In the genomic region with DNA sequence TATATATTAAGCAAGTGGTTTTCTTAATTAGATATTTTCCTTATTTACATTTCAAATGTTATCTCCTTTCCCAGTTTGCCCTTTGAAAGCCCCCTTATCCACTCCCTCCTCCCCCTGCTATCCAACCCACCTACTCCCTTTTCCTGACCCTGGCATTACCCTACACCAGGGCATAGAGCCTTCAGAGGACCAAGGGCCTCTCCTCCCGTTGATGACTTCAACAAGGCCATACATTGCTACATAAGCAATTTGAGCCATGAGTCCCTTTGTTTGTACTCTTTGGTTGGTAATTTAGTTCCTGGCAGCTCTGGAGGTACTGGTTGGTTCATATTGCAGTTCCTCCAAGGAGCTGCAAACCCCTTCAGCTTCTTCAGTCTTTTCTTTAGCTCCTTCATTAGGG, we compare ENCODE assay signal across 25 mouse cellular contexts.
"Had no signal": no experiment of that assay in that cellular context is flagged by ENCODE, and none has a peak within 500 bp of the region (broad histone marks: within the 10 kb centered on the region; RNA-seq: fewer than 3 reads in every experiment).

No protein-coding gene starts in this region.

- H3K27me3 ChIP-seq: heart, embryonic 13.5 days; heart, embryonic 15.5 days; hindbrain, embryonic 13.5 days; hindbrain, embryonic 15.5 days; kidney, embryonic 15.5 days; limb, embryonic 13.5 days; limb, embryonic 15.5 days had no signal

- H3K9ac ChIP-seq: forebrain, postnatal 0 days; heart, embryonic 13.5 days; heart, embryonic 15.5 days; hindbrain, embryonic 13.5 days; hindbrain, embryonic 15.5 days; kidney, embryonic 15.5 days; limb, embryonic 13.5 days; limb, embryonic 15.5 days had no signal

- ATAC-seq: forebrain, postnatal 0 days; hindbrain, postnatal 0 days; intestine, embryonic 16.5 days had no signal

- H3K27ac ChIP-seq: heart, adult 2 months; heart, embryonic 13.5 days; heart, embryonic 15.5 days; hindbrain, embryonic 13.5 days; hindbrain, embryonic 15.5 days; hindbrain, postnatal 0 days; kidney, embryonic 15.5 days; kidney, postnatal 0 days; limb, embryonic 13.5 days; limb, embryonic 15.5 days had no signal

- H3K36me3 ChIP-seq: heart, embryonic 13.5 days; heart, embryonic 15.5 days; hindbrain, embryonic 13.5 days; hindbrain, embryonic 15.5 days; kidney, embryonic 15.5 days; limb, embryonic 13.5 days; limb, embryonic 15.5 days had no signal

- H3K9me3 ChIP-seq: heart, embryonic 13.5 days; heart, embryonic 15.5 days; hindbrain, embryonic 13.5 days; hindbrain, embryonic 15.5 days; kidney, embryonic 15.5 days; limb, embryonic 13.5 days; limb, embryonic 15.5 days had no signal

- H3K4me2 ChIP-seq: heart, embryonic 13.5 days; heart, embryonic 15.5 days; hindbrain, embryonic 13.5 days; hindbrain, embryonic 15.5 days; kidney, embryonic 15.5 days; limb, embryonic 13.5 days; limb, embryonic 15.5 days had no signal

- H3K4me3 ChIP-seq: heart, adult 2 months; heart, embryonic 13.5 days; heart, embryonic 15.5 days; hindbrain, embryonic 13.5 days; hindbrain, embryonic 15.5 days; kidney, embryonic 15.5 days; limb, embryonic 13.5 days; limb, embryonic 15.5 days had no signal

- DNase-seq: forebrain, postnatal 0 days; gastrocnemius, postnatal 14 days; gastrocnemius, postnatal 36 days; heart, adult 11 months; heart, adult 2 months; heart, postnatal 14 days; heart, postnatal 36 days; kidney, adult 11 months; kidney, adult 2 months; kidney, adult 9 months; kidney, postnatal 14 days; kidney, postnatal 36 days; layer of hippocampus, adult 9-11 months; layer of hippocampus, postnatal 36 days; left cerebral cortex, postnatal 4 days had no signal

- H3K4me1 ChIP-seq: heart, embryonic 15.5 days; hindbrain, embryonic 13.5 days; hindbrain, embryonic 15.5 days; kidney, embryonic 15.5 days; limb, embryonic 13.5 days; limb, embryonic 15.5 days had no signal
